Mouse (Mus musculus): Measurements from ENCODE around the gene 4931429L15Rik. TPM values are rescaled to one million over a fixed set of nuclear protein-coding genes. Genes with fewer than 3 reads are reported as not detected.

4931429L15Rik gene
- polyA plus RNA-seq, 1 experiment from 2014 or later = not detected

DNA sequence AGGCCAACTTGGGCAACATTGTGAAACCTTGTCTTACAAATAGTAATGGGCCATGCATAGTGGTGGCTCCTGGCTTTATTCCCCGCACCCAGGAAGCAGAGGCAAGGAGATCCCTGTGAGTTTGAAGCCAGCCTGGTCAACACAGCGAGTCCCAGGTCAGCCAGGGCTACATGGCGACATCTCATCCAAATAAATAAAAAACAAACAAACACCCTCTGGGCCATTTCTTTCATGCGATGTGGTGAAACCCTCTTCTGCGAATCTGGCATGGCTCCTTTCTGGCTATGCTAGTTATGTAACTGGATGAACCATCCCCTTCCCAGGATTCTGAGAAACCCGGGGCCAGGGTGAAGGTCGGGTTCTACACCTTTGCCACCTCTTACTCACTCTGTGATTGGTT, 63.6 kb downstream of the 4931429L15Rik start:
- 82% methylated on average over 7 of the region's 7 CpGs for WGBS
- Histone ChIP-seq H3K4me1 (no peaks in the 10 kb centered on the region), H3K9me3 (no peaks in the 10 kb centered on the region), H3K27me3 (peaks cover 4% of the 10 kb centered on the region; the same call in 1 of the 2 replicates), H3K4me3 (no peak overlapping the region), H3K4me2 (replicated peaks) (no peak overlapping the region), H3K9ac (no peak overlapping the region), H3K36me3 (no peaks in the 10 kb centered on the region), H3K27ac (no peak overlapping the region)
- no peak for ATAC-seq (ENCODE audit: insufficient number of reproducible peaks, insufficient read depth, low FRiP score, low TSS enrichment)

Other genes starting within 250 kb of the 4931429L15Rik start
- 2.3 and 2.7 TPM in 2 replicates for gene Apoa1, start 91.4 kb downstream of the 4931429L15Rik start, polyA plus RNA-seq (2016; fragmentation: Nextera tagmentation; extraction: Ambion mirVana)
- not detected in 2 replicates for gene Apoc3, start 84.3 kb downstream of the 4931429L15Rik start, polyA plus RNA-seq (2016; fragmentation: Nextera tagmentation; extraction: Ambion mirVana)
- not detected in 2 replicates for gene Apoa4, start 79.3 kb downstream of the 4931429L15Rik start, polyA plus RNA-seq (2016; fragmentation: Nextera tagmentation; extraction: Ambion mirVana)
- not detected in 2 replicates for gene Apoa5, start 51.4 kb downstream of the 4931429L15Rik start, polyA plus RNA-seq (2016; fragmentation: Nextera tagmentation; extraction: Ambion mirVana)
- 52.6 and 59.5 TPM in 2 replicates for gene Zpr1, start 46.9 kb downstream of the 4931429L15Rik start, polyA plus RNA-seq (2016; fragmentation: Nextera tagmentation; extraction: Ambion mirVana)
- gene Bud13, start 37.0 kb downstream of the 4931429L15Rik start, polyA plus RNA-seq (2016; fragmentation: Nextera tagmentation; extraction: Ambion mirVana) = 34.6 and 35.7 TPM in 2 replicates

All from embryonic facial prominence, embryonic 12.5 days (tissue).